Mouse (Mus musculus): Measurements from ENCODE around the gene Psmd2. TPM values are rescaled to one million over a fixed set of nuclear protein-coding genes. Genes with fewer than 3 reads are reported as not detected.

The Psmd2 gene
- total RNA-seq, 2 experiments from 2014 or later: 288 to 322 TPM

GRCm38 (mm10) chr16:20701729-20702521, 50.5 kb downstream of the Psmd2 start:
- DNase-seq: no peak

GRCm38 (mm10) chr16:20702522-20702893, 51.1 kb downstream of the Psmd2 start:
- peak; percentile 90 for DNase-seq

- DNase-seq: no peak
These were observed 51.6 kb downstream of the Psmd2 start for GRCm38 (mm10) chr16:20703071-20703470.

- DNase-seq: no peak
These were observed 52.4 kb downstream of the Psmd2 start for GRCm38 (mm10) chr16:20703699-20704400.

- no peak for DNase-seq
These were observed 54.3 kb downstream of the Psmd2 start for GRCm38 (mm10) chr16:20705786-20706185.

- DNase-seq: peak; percentile 61 to 66
These were observed 55.1 kb downstream of the Psmd2 start for GRCm38 (mm10) chr16:20706407-20707055.

GRCm38 (mm10) chr16:20708220-20708938, 56.9 kb downstream of the Psmd2 start:
- no peak for DNase-seq

GRCm38 (mm10) chr16:20708939-20709734, 57.7 kb downstream of the Psmd2 start:
- DNase-seq: peak in 1 of 2 experiments; percentile 25

- no peak for DNase-seq
These were observed 58.9 kb downstream of the Psmd2 start for GRCm38 (mm10) chr16:20710370-20710769.

GRCm38 (mm10) chr16:20710810-20711209, 59.4 kb downstream of the Psmd2 start:
- DNase-seq: peak in 1 of 2 experiments; percentile 4

- peak in 1 of 2 experiments; percentile 0 for DNase-seq
These were observed 60.7 kb downstream of the Psmd2 start for GRCm38 (mm10) chr16:20712190-20712589.

- DNase-seq: no peak
These were observed 61.4 kb downstream of the Psmd2 start for GRCm38 (mm10) chr16:20712889-20713288.

Small RNA genes within 50 kb of the gene (microRNA-seq; reads per million reads assigned to microRNA genes)
- gene Mir1224: 3.5 reads per million, percentile 9 among the genes with 10 or more reads in this experiment

Other genes starting within 250 kb of the Psmd2 start
- 10 to 100 TPM; 59.4 to 78.0 TPM for gene Abcc5, start 225.3 kb upstream of the Psmd2 start, total RNA-seq (2021)
- 10 to 100 TPM; 62.4 to 62.6 TPM for gene Eif2b5, start 152.8 kb upstream of the Psmd2 start, total RNA-seq (2021)
- 10 to 100 TPM; 40.7 to 45.2 TPM for gene Dvl3, start 134.7 kb upstream of the Psmd2 start, total RNA-seq (2021)
- gene Ap2m1, start 116.2 kb upstream of the Psmd2 start, total RNA-seq (2021): 100 to 1,000 TPM; 279 to 383 TPM
- 10 to 100 TPM; 86.0 to 95.3 TPM for gene Abcf3, start 103.1 kb upstream of the Psmd2 start, total RNA-seq (2021)
- gene Vwa5b2, start 62.2 kb upstream of the Psmd2 start, total RNA-seq (2021): 1 to 10 TPM; 1.4 to 1.6 TPM
- 1 to 10 TPM; 9.5 to 10.0 TPM for gene Eef1akmt4, start 40.1 kb upstream of the Psmd2 start, total RNA-seq (2021)
- gene Gm49333, start 40.0 kb upstream of the Psmd2 start, total RNA-seq (2021): under 1 TPM in 1 of 2 experiments, not detected in 1; 0.26 TPM
- gene Alg3, start 39.9 kb upstream of the Psmd2 start, total RNA-seq (2021): 10 to 100 TPM; 26.9 to 29.8 TPM
- 100 to 1,000 TPM in 1 of 2 experiments, 10 to 100 TPM in 1; 25.3 to 128 TPM for gene Camk2n2, start 30.4 kb upstream of the Psmd2 start, total RNA-seq (2021)
- gene Ece2, start 21.8 kb upstream of the Psmd2 start, total RNA-seq (2021): 10 to 100 TPM in 1 of 2 experiments, 1 to 10 TPM in 1; 8.9 to 17.5 TPM
- gene Eif4g1, start 16.7 kb downstream of the Psmd2 start, total RNA-seq (2021): 100 to 1,000 TPM; 352 to 397 TPM
- 10 to 100 TPM; 13.5 to 15.0 TPM for gene Fam131a, start 41.6 kb downstream of the Psmd2 start, total RNA-seq (2021)
- 10 to 100 TPM; 37.0 to 56.4 TPM for gene Polr2h, start 66.0 kb downstream of the Psmd2 start, total RNA-seq (2021)
- gene Clcn2, start 66.1 kb downstream of the Psmd2 start, total RNA-seq (2021): 10 to 100 TPM; 19.3 to 66.2 TPM
- gene Chrd, start 81.5 kb downstream of the Psmd2 start, total RNA-seq (2021): 10 to 100 TPM; 10.4 to 10.6 TPM
- gene Thpo, start 82.9 kb downstream of the Psmd2 start, total RNA-seq (2021): 1 to 10 TPM; 1.3 to 1.5 TPM

Measured in adrenal gland, postnatal 36 days (tissue).